Mouse (Mus musculus): Measurements from ENCODE around the gene Il1r2.

The Il1r2 gene

GRCm38 (mm10) chr1:40132721-40133120 lies 58.8 kb downstream of the Il1r2 start:
- DNase-seq, result no peak

GRCm38 (mm10) chr1:40133567-40133966 lies 59.7 kb downstream of the Il1r2 start:
- DNase-seq, result no peak

- peak; percentile 80 to 82 for DNase-seq
Observed at GRCm38 (mm10) chr1:40139798-40140532, 66.1 kb downstream of the Il1r2 start.

DNA sequence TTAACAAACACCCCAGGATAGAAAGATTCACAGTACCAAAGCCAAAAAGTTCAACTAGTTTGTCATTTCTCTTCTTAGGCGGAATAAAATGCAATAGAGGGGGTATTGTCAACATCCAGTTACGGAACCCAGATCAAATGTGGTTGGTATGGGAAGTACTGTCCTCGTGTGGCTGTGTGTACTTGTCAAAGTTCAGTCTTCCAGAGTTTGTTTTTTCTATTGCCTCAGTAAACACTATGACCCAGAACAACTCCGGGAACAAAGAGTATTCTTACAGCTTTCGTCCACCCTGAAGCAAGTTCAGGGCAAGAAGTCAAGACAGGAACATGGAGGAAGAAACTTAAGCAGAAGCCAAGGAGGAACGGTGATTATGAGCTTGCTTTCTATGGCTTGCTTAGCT lies 82.2 kb downstream of the Il1r2 start:
- no peak for DNase-seq

DNA sequence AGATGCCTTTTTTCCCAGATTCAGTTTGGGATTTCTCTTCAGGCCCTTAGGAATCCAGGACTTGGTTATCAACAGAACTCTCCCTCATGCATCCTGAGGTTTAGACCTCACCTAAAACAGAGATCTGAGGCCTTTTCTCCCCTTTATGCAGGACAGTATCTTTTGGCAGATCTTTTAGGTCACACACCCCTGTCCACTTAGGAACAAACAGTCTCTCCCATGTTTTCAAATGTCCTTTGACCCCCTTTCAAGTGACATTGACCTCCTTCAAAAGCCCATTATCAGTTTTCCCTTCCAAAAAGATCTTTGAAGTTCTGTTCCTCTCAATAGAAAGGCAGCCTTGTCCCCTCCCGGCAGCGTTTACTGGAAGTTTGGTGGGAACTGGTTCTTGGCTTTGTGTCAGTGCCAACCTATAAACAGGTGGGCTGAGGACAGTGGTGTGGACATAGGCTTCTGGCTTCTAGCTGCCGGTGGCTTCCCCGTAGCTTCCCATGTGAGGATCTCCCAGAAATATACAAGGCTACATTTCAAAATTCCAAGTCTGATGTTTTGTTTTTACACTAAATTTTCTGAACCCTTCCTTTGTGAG lies 89.5 kb downstream of the Il1r2 start:
- DNase-seq, result no peak

GRCm38 (mm10) chr1:40164331-40164730 lies 90.5 kb downstream of the Il1r2 start:
- DNase-seq, result no peak

DNA sequence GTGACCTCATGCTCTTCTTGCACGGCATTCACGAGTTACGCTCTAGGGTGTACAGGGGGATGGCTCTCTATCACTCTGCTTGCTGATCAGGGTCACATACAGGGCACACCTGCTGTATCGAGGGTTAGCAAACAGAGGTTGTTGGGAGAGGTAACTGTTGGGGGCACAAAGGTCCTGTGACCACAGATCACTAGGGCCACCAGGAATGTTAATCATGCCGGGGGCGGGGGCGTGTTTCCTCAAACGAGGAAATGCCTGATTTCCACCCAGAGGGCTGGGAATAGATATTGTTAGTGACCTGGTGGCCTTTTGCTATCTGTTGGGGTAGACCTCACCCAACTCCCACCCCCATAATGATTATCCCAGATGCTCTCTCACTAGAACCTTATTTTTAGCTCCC lies 93.7 kb downstream of the Il1r2 start:
- DNase-seq, result no peak

DNA sequence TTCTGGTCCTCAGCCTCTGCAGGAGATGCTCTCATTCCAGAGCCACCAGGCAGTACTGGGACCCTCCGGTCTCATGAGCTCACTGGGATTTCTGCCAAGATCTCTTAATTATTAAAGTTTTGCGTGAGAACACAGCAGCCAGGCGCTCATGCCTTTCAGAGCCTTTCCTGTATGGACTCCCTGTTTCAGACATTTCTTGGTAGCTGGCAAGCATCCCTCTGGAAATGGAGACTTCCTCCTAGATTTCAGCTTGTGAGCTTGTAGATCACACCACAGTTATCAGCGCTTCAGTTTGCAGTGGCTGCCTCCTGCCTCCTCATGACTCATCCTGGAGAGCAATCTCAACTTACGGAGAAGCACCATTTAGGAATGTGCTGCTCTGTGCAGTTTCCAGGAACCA lies 98.0 kb downstream of the Il1r2 start:
- DNase-seq, result peak; percentile 18 to 31

- no peak for DNase-seq
Observed at GRCm38 (mm10) chr1:40174146-40174545, 100.3 kb downstream of the Il1r2 start.
